Mouse (Mus musculus): Measurements from ENCODE around the gene Limk1.
A peak's percentile ranks its signal among the peaks of the same experiment; 100 is the strongest.

Limk1 gene

DNA sequence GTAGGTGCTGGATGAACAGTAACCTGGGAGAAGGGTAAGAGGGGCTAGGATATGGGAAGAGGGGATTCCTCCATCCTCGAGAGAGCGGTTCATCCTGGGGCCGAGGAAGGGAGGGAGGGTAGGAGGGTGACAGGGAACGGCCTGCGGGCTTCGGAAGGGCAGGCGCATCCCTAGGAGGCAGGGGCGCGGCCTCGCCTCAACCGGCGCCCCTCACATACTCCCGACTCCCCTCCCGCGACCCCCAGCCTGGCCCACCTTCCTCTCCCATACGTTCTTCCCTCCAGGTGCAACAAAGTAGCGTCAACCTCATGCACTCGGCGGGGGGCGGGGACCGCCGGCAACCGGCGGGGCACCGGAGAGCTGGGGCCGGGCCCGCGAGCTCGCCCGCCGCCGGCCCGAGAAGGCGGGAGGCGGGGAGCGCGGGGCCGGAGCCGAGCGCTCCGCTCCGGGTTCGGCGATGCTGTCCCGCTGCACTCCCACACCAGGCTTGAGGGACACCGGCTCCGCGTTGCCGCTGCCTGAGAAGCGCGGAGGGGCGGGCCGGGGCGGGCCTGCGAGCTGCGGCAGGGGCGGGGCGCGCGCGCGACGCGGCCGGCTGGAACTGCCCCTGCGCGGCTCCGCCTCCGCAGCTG lies at the start of gene Limk1:
Gene Limk1, minus strand, starts transcription at position 513 of the 632 bp plus-strand sequence.
- DNase-seq = no peak

DNA sequence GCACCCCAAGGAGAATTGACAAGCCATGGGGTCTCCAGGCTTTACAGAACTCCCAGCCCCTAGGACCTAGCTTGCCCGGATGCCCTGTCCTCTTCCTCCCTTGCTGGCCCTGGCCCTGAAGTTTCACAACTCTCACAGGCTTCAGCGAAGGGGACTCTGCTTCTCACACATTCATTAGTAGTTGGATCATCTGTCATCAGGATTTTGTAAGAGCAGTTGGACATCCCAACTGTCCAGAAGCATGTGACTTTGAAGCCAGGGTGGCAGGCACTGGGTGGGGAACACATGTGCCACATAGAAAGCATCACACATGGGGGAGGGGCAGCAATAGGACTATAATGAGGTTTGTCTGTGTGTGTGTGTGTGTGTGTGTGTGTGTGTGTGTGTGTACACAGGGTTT lies 46.5 kb upstream of the Limk1 start:
- DNase-seq = no peak

DNA sequence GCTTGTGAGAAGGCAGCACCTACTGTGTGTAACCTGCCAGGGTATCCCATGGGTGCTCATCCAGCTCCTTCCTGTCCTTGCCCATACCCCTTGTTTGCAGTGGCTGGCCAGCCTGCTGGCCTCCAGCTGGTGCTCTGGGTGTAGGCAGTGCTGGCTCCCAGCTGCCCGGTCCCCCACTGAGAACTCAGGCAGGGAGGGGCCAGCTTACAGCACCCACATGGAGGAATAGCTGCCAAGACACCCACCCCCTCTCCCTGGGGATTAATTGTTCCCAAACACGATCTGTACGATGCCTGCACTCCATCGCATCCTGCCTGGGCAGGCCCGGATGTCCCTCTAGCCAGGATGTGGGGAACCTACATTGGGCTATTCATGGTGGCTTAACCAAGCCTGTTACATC lies 45.7 kb upstream of the Limk1 start:
- peak; percentile 79 for DNase-seq

DNA sequence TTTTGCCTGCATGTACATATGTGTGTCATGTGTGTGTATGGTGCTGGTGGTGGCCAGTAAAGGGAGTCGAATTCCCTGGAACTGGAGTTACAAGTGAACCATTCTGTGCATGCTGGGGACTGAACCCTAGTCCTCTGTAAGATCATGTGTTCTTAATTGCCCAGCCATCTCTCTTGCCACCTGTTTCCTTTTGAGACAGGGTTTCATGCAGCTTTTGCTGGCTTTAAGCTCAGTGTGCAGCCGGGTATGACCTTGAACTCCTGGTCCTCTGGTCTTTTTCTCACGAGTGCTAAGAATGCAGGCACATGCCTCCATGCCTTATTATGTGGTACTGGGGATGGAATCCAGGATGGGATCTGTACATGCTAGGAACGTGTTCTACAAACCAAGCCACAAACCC lies 44.8 kb upstream of the Limk1 start:
- no peak for DNase-seq

DNA sequence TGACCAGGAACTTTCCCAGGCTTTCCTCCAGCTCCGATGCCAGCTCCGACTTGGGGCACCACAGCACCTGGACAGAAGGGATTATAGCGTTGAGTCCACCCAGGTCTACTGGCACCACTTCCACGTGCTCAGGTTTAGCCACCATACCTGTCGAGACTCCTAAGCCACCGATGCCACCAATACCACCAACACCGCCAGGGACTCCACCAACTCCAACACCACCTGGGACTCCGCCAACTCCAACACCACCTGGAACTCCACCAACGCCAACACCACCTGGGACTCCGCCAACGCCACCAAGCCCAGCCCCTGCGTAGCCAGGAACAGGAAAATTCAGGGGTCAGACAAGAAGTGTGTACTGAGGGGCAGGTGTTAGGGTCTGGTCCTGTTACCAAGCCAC lies 40.7 kb upstream of the Limk1 start:
- no peak for DNase-seq

DNA sequence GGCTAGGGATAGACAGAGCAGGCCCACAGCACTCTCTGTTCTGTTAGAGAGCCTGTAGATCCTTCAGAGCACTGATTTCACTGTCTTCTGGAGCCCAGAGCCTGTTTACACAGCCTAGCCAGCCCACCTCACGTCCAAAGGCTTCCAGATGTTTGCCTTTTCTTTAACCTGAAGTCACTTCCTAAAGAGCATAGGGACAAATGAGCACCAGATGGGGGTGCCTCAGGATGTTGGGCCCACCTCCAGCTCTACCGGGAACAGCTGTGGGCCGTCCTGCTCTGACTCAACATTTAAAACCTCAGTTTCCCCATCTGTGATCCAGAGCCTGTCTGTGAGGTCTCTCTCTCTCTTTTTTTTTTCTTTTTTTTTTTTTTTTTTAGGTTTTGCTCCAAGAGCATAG lies 40.1 kb upstream of the Limk1 start:
- no peak for DNase-seq

DNA sequence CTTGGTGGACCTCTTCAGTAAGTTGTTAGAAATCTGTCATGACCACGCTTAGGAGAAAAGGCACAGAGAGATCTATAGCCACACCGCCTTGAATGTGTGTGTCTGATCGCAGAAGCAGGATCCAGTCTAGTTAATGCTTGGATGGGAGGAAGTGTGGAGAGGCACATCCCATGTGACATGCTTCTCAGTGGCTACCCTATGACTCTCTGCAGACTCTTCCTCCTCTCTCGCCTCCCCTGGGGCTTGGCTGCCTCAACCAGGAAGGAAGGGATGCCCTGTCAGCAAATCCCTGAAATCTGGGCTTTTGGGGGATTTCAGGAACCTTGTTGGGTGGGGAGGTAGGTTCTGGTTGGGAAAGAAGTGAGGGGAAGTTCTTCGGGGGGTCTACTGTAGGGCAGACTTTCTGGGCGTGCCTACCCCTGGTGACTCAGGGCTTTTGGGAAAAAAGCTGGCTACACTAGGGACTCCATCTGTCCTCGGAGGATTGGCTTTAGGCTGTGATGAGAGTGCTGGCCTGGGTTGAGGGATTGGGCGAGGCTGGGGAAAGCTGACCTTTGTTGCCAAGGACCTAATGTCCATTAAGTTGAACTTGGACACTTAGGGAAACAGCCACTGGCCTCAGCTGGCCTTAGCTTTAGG lies 38.7 kb upstream of the Limk1 start:
- no peak for DNase-seq

DNA sequence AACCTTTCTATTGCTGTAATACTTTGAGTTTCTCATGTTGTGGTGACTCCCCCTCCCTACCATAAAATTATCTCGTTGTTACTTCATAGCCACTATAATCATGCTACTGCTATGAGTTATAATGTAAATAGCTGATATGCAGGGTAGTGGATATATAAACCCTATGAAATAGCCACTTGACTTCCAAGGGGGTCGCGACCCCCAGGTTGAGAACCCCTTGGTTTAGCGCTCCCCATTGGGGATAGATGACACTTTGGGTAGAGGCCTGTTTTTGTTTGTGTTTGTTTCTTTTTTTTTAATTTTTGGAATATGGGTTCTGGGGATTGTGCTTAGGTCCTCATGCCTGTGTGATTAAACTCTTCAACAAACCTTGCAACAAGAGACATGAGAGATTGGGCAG lies 36.9 kb upstream of the Limk1 start:
- DNase-seq = no peak

DNA sequence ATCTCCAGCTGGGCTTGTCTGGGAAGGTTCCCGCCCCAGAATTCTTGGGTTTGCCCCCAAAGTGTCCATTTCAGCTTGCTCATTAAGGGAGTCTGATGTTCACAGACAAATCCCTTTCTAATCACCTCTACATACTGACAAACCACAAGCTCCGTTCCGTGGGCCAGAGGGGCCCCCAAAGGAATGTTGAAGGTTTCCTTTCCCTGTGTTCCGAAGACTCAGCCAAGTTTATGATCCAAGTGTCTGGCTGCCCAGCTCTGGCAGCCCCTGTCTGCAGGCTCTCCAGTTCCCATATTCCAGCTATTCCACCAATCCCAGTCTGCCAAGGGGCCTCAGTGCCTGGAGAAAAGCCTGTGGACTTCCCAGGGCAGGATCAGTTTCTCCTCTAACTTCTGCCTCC lies 31.7 kb upstream of the Limk1 start:
- DNase-seq = no peak

DNA sequence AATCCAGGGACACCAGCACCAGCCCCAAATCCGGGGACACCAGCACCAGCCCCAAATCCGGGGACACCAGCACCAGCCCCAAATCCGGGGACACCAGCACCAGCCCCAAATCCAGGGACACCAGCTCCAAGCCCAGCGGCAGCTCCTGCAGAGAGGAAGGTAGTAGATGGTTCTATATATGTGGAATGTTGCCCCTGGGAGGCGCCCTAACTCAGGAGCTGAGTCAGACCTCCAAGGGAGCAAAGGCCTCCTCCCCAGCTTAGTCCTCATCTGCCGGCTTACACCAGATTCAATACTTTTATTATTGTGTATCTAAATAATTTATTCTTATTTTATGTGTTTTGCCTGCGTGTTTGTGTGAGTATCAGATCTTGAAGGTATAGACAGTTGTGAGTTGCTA lies 22.7 kb upstream of the Limk1 start:
- DNase-seq = no peak

DNA sequence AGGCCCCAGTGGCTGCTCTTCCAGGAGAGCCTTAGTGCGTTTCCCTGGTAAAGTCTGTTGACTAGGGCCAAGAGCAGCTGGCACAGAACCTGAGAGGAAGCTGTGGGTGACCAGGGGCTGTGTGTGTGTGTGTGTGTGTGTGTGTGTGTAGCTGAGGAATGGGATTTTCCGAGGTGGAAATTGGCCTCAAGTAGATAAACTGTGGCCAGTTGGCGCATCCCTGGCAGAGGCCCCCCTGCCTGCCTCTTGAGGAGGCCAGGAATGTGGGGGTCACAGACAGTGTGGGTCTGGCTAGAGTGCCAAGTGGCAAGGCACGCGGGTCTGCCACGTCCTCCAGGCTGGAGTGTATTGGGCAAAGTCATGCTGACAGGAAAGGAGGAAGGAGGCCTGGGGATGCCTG lies 20.9 kb upstream of the Limk1 start:
- DNase-seq = peak; percentile 55

DNA sequence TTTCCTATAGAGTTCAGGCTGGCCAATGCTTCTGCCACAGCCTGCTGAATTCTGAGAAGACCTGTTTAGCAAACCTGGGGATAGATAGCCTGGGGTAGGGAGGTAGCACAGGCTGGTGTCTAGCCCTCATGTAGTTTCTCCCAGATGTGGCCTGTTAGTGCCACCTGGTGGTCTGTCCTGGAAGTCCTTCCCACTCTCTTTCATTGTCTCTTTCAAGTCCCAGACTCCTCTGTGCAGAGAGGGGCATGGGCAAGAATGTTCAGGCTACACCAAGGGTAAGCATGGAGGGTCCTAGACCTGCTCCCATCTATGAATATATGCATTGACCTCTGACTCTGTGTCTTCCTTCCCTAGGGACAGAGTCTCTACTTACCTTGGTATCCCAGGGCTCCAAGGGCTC lies 15.8 kb upstream of the Limk1 start:
- peak; percentile 84 for DNase-seq

DNA sequence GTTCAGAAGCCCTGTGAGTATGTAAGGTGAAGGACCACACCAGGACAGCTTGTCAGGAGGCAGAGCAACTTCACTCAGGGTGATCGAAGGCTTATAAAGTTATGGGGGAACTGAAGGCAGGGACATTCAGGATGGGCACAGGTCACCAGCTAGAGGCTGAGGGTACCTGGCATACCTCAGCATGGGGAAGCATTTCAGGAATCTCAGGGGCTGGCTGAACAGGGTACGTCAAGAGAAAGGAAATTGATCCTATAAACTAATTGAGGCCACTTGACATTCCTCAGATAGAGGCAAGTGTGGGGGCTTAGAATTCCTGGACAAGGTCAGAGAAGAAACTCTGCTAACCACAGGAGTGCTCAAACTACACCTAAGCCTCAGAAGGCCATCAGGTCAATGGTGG lies 7.1 kb upstream of the Limk1 start:
- no peak for DNase-seq

DNA sequence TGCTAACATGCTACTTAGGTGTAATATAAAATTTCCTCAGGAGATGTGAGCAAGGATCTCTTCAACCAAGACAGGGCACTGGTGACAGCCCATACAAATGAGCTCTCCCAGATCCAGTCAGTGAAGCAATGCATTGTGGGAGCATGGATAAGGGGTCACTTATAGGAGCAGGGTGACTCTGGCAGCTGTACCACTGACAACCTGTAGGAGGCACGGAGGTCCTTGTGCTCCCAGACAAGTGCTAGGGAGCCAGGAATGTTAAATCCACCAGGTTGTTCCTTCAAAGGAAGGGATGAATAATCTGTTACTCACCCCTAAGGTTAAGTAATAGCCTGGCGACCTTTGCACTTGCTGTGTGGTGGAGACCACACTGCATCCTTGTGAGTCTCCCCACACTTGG lies 6.7 kb upstream of the Limk1 start:
- DNase-seq = no peak

DNA sequence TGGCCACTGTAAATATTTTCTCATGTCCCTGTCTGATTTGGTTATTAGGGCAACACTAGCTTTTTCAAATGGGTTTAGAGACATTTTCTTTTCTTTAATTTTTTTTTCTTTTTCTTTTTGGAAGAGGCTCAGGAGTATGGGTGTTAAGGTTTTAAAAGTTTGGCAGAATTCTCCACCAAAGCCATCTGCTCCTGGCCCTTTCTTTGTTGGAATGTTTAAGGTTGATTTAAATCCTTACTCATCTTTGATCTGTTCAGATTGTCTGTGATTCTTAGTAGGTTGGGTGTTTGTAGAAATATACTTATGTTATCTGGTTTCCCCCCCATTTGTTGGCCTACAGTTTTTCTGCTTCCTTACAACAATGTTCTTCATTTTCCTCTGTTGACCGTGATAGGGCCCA lies 4.3 kb upstream of the Limk1 start:
- no peak for DNase-seq

DNA sequence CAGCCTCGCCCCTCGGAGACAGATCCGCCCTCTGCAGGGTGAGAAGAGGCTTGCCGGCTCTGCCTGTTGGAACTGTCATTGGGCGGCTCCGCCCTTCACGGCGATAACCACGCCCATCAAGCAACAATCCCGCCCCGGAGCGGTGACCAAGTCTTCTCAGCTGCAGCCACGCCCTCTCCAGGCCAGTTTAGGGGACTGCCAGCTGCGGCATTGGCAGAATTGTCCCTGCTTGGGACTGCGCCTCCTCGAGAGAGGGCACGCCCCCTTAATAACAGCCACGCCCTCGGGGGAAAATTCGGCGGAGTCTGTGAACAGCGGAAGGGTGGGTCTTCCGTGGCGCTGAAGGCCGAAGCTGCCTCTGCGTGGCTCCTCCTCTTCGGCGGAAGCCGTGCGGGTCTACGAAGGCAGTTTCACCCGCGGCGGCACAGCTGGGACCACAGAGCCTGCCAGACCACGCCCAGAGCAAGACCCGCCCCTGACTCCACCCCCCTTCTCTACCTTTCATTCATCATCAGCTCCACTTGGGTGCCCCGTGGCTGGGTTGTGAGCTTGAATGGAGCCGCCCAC lies 403 bp upstream of the Limk1 start:
- DNase-seq = peak; percentile 100

DNA sequence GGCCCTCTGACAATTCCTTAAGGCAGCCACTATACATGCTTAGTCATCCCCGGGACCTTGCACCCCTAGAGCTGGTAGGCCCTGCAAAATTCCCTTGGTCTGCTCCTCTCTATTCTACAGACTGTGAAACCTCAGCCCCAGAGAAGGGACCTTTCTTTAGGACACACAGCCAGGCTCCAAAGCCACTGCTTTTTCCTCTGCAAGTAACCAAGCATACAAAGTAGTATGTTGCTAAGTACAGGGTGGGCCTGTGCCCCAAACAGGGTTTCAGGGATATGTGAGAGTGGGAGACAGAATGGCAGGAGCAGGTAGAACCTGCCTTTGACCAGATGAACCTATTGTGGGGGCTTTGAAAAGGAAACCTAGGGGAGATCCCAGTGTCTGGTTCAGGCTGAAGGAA lies 1.2 kb downstream of the Limk1 start:
- no peak for DNase-seq

DNA sequence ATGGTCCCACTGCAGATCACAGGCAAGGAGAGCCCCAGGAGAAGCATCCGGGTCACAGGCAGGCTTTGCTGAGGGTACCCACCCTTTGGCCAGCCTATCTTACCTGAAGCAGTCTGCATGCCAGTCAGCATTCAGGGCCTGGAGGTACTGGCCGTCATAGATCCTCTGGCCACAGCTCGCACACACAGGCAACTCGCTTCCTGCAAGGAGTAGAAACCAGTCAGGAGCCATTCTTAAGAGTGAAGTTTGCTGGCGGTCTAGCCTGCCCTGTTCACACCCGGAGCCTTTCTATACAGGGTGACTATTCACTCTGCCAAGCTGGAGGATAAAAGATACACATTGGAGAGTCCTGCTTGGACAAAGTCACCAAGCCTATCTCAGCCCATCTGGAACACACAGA lies 1.9 kb downstream of the Limk1 start:
- no peak for DNase-seq

DNA sequence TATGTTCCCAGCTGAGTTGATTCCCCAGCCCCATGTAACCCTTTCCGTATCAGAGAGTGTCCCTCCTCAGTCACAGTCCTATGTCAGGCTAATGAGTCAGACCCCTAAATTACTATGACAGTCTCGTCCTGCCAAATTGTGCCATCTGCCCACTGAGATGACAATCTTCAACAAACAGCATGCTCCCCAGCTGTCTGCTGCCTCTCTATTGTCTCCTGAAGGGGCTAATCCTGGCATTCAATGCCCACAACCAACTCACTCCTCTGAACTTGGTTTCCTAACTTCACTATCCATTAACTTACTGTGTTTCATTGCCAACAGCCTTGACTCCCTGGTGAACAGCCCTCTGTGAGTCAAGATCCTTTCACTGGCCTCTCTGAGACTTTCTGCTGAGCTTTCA lies 4.0 kb downstream of the Limk1 start:
- no peak for DNase-seq

DNA sequence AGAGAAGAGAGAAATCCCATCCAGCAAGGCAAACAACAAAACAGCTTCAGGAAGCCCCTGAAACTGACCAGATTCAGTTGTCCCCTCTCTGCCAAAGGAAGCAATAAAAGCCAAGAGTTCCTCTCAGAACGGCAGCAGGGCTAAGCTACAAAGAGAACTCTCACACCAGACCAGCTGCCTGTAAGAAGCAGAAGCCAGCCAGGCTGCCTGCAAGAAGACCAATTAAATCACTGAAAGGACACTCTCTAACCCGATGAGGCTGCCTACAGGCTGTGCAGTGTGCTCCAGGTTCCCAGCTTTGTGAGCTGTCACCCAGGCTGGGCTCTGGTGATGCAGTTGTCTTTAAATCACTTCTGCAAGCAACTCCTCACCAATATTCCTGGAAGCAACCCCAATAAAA lies 4.6 kb downstream of the Limk1 start:
- DNase-seq = no peak

DNA sequence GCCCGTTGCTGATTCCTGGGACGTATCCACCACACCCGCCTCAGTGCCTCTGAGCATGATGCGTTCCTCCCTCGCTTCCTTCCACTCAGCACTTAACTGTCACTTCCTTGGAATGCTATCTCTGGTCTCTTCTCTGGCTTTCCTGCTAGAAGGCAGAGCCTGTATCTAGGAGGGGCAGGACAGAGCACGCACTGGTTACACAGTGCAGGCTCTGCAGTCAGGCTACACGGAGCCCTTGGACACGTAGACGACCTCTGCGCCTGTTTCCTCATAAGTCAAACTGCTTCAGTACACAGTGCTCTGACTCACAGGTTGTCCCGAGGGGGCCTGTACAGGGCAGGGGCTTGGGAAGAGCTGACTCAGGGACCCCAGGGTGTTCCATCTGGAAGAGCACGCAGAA lies 8.2 kb downstream of the Limk1 start:
- DNase-seq = peak; percentile 70

DNA sequence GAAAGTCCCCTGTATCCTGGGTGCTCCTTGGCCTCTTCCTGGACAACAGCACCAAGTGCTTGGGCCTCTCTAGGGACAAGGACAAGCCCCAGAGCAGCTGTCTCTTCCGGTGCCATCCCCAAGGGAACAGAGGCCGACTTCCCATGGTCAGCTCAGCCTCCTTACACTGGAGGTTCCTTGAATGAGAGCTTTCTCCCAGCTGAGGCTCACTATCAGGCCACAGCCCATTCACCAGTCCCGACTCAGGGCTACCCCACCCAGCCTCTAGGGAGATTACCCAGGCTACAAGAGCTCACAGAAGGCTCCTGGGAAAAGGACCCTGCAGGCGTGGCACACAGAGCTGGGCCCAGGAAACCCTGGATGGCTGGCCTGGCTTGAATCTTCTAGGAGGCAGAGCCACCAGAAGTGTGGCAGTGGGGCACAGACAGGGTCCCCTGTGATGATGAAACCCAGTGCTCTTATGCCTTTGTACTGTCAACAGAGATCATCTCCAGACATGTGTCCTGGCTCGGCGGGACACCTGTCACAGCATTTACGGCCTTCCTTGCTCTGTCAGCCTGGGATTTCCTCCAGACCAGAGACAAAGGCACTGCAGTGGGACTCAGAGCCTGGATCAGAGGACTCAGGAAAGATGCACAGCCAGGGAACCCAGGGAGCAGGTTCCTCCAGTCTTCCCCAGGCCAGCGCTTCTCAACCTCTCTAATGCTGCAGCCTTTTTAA lies 9.4 kb downstream of the Limk1 start:
- DNase-seq = peak; percentile 61

DNA sequence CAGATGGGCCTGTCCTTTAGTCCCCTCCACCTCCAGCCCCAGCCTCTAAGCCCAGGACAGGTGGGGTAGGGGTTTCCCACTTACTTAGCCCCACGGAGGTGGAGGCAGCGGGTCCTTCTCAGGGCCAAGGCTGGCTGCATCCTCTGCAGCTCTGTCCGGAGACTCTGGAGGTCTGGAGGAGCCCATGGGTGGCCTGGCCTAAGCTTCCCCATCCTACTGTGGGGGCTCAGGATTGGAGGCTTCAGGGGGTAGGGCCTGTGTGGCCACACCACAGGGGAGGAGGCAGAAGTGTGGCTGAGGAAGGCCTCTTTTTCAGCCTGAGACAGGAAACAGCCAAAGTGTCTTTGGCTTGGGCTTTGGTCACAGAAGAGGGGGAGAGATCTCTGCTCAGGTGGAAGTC lies 10.4 kb downstream of the Limk1 start:
- peak; percentile 73 for DNase-seq

DNA sequence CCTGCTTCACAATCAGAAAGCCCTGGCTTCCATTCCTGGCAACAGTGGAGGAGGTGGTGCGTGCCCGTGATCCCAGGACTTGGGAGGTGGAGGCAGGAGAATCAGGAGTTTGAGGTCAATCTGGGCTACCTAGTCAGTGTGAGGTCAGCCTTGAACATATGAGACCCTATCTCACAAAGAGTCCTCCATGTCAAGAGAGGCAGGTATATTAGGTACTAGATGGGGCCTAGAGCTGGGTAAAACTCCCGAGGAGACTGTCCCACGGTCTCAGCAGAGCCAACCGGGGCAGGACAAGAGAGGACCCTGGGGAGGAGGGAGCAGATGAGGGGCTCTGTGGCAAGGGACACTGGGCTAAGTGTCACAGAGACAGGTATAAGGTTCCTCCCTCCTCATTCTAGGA lies 10.9 kb downstream of the Limk1 start:
- no peak for DNase-seq

All from lung, postnatal 10 days (tissue).